Mouse (Mus musculus) spleen, adult 2 months (tissue): ENCODE measurements at regions not wholly inside any gene's neighbourhood (a gene's known extent, or its start where the extent isn't known, plus 50 kb on each side); places are given as distances from the start of the nearest gene placed in this dataset.

ENCODE experiments used
- CTCF ChIP-seq: fragments of 200-500 bp; IDR thresholded peaks from 2 replicates; pipeline ENCODE4 v1.5.1; 2011; ENCODE audit warnings: mild to moderate bottlenecking, inconsistent platforms; ENCODE audit not compliant: insufficient read depth, insufficient read length, insufficient replicate concordance; ENCODE audit errors: extremely low read depth
- POLR2A ChIP-seq: fragments of 200-500 bp; IDR thresholded peaks from 2 replicates; pipeline ENCODE4 v1.6.1; 2011; ENCODE audit warnings: low read depth, low read length, inconsistent platforms

DNA sequence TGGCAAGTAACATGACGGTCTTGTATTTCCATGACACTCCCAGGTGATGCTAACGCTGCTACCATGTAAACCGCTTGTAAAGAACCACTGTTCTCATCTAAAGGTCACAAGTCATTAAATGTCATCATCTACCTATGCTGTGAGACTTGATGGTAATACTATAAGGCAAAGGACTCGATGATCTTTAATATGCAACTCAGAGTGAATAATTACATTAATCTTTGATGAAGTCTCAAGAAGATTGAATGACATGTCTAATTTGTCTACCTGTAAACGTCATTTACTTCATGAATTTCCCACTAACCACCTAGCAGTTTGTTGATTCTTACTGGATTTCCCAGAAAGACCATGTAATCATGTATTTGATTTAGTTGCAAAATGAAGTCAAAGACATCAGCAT, 143.5 kb upstream of the Cblb start:
- no peak for TF ChIP-seq CTCF
- no peak for TF ChIP-seq POLR2A
